Mouse (Mus musculus): ENCODE measurements around the gene Adtrp.
A peak's percentile ranks its signal among the peaks of the same experiment; 100 is the strongest.

Adtrp gene

DNA sequence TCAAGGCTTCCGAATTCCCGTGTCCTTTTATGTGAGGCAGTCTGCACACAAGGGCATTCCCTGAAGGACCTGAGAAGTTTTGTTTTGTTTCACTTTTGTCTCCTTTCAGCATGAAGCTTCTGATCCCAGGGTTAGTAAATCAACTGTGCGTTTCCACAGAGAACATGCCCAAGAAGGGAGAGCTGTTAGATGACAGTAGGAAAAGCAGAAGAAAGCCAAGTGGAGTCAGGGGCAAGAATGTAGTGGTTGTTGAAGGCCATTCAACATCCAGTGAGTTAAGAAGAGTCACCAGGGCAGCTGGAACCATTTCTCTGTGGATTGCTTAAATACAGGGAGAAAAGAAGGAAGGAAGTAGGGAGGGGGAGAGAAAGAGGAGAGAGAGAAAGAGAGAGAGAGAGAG lies 76.4 kb downstream of the Adtrp start:
- DNase-seq, result no peak

DNA sequence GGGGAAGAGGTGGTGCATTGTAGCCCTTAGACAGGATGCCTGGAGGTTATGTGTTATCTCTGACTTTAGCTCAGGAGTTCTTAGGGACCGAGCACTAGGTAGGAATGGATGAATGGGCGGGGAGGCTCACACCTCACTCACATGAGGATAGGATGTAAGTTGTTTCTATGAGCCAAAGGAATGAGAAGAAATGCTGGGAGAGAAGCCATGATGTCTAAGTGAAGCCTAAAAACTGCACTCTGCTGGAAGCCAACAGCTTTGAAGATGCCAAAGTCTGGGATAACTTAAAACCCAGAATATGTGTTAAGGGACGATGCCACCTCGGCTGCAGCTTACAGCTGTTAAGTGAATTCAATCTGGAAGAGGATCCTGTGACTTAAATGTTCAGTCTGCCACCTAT lies 79.5 kb downstream of the Adtrp start:
- DNase-seq, result no peak

DNA sequence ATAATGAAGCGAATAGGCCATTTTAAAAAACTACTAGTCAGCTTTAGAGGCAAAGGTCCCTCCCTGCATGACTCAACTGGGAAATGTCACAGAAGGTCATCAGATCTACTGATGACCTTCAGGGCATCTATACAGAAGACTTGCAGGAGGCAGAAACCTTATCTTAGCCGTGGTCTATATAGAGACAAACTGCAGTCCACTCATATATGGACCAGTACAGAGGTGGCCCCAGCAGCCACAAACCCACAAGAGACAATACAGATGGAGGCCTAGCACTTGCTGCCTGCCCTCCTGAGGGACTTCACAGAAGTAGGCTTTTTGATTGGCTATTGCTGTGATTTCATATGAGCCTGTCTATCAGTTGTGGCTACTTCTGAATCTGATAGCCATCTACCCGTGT lies 85.5 kb downstream of the Adtrp start:
- DNase-seq, result no peak

DNA sequence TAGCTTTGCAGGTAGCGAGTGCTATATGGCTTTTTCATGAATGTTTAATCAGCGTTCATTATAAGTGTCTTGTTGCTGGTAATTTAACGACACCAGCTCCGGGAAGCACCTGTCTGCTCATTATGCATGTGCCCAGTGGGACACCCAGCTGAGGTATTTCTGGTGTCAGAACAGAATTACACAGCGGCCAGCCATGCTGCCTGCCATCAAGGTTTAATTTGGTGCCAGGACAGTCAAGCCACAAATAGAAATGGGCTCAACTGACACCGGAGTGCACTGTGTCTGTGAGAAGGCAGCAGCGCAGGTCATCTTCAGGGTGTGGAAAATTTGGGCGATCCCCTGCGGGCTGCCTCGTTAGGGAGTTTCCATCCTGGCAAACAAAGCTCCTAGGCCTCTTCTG lies 87.0 kb downstream of the Adtrp start:
- DNase-seq, result peak; percentile 11 to 14

DNA sequence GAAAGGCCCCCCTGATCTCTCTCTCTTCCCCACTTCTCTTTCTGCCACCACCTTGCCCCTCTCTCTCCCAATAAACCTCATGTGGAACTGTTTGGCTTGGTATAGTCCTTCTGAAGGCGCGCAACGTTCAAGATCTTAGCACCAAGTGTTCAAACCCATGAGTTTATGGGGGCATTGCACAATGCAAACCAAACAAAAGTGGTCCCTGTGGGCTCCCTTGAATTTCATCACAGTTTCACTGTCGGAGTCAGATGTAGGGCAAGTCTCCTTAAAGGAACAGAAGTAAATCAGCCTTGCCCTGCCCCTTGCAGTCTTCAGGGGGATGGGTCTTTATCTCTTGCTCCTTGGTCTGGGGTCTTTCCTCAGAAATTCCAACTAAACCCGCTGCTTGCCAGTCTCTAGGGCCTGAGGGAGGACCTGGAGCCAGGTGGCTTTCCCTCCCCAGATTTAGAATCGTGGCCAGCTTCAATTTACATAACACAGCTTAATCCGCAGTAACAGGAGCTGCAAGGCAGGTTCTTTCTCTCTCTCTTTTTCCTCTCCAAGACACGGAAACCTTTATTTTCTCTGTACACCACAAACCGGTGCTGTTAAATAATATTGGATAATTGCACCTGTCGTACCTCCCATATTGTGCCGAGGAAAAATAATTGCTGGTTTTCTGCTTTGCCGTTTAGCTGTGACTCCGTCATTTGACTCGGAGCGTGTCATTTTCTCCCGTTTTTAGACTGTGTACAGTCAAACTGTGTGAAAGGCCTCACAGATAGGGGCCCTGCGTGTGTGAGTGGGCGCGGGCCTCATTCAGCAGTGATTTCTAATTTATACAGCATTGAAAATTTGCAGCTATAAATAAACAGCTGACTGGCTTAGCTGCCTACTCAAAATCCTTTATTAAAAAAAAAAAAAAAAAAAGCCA lies 88.7 kb downstream of the Adtrp start:
- DNase-seq, result peak; percentile 17 to 25

DNA sequence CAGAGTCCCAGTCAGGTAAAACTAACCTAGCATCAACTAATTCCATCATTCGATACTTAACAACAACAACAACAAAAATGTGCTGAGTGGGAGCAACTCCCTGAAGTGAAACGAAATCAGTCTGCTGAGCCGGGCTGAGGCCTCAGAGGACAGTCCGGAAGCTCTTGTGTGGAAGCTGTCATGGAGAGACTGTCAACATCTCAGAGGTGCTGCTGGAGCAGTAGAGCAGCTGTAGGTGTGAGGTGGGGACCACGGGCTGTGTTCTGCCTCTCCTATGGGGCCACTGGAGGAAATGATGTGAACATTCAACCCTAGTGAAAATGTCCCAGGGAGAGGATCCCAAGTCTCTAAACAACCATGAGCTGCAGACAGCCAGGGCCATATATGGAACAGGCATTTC lies 94.4 kb downstream of the Adtrp start:
- no peak for DNase-seq

DNA sequence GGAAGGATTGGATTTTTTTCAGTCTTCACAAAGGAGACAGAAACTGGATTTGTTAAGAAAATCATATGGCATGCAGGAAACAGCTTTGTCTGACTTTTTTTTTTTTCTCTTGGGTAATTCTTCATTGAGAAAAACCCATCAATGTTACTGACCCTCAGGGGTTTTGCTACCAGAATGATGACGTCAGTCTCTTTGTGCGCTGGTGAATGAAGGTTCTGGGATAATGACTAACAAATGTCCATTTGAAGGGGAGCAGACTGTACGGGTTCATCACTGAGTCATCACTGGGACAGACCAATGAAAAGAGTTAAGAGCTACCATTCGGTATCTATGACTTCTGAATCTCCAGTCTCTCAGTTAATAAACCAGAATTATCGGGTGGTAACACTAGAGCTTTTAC lies 97.0 kb downstream of the Adtrp start:
- no peak for DNase-seq

DNA sequence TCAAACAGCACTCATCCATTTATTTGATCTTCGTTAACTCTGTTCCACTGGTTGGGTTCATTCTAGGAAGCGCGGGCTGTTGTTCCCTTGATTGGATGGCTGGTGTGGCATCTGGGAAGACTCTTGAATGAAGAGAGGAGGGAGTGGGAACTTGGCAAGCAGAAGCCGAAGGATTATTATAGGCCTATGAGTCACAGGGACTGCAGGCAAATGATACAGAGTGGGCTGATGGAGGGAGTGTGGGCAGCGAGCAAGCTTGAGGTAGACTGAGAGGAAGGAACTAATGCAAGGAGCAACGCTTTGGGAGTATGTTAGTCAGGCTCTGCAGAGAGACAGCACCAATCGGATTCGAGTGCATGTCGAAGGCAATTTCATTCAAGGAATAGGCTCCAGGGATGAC lies 98.6 kb downstream of the Adtrp start:
- no peak for DNase-seq

DNA sequence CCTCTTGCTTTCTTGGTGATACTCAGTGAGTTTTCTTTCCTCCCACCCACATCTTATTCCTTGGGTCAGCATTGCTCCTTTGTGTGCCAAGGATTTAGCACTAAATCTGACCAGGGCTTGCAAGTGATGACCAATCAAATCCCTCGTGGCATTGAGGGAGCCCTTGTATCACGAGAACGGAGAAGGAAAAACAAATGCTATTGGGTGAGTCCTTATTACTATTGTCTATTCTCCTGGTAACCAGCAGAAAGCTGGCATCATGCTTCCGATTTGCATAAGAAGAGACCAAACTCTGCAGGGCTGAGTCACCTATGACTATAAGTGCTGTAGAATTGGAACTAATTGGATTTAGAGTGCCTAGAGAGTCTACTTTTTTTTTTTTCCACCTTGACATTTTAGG lies 99.8 kb downstream of the Adtrp start:
- no peak for DNase-seq

DNA sequence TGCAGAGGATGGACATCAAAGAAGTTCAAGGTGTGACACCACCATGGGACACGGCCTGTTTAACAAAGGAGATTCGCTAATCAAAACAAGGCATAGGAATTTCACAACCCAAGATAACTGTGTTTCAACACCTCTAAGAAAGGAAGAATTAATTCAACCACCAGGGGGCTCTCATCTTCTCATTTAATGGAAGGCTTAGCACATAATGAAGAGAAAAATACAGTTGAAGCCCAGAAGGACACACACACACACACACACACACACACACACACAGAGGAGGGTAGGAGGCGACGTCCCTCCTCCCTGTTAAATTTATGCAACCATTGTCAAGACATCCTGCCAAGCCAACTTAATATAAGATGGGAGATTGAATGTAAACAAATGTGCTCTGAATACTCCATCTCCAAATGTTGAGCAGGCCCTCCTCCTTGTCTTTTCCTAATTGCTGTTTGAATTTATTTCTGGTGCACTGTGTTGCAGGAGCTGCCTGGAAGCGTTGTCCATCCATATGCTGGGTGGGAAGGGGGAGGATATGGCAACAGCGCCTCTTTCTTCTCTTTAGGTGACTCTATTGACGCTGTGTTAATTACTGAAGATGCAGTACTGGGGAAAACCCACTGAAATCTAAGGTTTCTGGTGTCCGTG lies 100.4 kb downstream of the Adtrp start:
- DNase-seq, result peak; percentile 7 to 14

DNA sequence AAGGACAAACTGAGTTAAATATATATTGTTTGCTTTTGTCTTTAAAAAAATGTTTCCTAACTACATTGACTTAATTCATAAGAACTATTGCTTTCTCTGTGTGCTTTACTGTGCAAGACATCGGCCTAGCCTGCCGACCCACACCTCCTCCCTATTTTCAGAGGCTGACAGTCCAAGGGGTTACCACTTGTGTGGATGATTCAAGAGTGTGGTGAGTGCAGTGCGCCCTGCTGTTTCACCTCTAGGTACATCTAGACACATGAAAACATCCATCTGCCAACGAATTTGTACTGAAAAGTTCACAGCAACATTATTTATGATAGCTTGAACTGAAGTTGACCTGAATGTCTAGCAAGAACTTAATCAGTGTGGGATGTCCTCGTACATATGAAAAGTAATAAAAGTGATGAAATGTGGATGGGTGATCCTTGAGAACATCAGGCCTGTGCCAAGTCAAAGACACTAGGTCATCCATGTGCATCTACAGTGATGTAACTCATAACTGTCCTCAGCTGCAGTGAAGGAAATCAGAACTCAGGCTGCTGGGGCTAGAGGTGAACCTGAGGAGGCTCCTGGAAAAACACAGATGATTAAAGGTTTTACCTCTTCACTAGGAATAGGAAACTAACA lies 106.9 kb downstream of the Adtrp start:
- no peak for DNase-seq

DNA sequence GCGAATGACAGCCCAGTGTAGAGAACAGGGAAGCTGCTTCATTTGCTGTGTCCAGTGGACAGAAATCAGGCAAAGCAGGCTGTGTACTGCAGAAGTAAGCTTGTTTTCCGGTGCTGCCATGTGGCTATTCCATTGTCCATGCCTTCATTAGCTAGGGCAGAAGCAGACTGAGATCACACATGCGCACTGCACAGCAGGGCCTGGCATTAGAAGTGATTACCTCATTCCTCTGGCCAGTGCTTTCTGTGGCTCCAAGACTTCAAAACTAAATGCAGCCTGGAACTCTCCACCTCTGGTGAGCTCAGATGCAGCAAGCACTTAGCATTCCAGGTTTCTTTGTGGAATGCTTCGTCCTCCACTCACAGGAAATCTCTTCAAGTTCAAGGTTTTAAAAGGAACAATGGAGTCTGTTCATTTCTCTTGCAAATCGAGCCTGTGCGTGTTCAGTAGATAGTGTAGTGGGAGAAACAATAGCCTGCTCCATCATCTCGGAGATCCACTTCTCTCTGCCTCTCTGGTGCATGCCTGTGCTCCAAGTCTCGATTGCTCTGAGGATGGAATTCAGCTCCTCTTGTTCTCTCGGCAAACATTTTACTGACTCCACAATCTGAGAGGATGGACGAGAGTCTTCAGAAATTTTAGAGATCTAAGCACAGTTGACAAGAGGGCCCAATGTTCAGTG lies 109.7 kb downstream of the Adtrp start:
- peak; percentile 10 to 12 for DNase-seq

DNA sequence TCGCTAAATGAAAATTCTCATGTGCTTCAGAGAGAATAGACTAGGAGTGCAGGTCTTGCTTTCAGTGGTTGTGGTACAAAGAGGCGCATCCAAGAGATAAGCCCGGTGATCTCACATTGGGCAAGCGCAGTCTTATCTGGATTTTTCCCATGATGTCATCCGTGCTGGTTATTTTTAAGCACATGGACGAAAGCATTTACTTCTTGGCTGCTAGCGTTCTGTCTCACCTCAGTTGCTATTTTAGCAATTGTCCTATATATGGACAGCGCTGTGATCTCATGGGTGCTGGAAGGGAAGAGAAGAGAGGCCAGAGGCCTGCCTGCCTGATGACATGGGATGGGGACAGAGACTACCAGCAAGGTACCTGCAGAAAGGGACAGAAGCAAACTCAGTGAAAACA lies 117.8 kb downstream of the Adtrp start:
- DNase-seq, result no peak

DNA sequence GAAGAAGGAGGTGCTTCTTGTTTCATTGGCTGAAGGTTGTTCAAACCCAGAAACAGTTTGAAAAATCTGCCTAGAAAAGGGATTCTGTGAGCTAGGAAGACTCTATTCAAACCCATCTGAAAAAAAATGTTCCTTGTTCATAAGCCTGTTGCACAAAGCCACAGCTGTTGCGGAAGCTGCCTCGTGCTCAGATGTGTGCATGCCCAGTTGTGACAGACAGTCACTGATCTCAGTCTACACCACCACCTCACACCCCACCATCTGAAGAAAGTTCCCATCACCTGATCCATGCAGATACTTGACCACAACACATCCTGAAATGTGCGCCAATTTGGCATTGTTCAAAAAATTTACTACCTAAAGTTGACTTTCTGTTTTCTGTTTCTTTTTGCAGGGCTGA lies 119.7 kb downstream of the Adtrp start:
- no peak for DNase-seq

DNA sequence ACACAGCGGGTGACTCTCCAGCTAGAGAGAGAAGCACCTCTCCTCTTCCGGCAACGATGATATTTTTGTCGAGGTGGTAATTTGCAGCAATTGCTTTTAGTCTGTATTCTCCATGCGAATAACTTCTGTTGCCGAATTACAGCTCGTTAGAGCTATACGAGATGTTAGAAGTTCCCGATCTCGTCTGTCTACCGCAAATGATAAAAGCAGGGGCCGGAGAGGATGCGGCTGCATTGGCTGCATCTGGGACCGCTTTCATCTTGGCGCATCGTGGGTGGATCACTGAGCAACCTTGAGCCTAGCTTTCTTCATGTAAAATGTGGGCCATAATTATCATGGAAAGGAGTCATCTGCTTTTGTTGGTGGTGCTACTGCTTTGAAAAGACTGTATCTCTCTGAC lies 128.2 kb downstream of the Adtrp start:
- DNase-seq, result no peak

DNA sequence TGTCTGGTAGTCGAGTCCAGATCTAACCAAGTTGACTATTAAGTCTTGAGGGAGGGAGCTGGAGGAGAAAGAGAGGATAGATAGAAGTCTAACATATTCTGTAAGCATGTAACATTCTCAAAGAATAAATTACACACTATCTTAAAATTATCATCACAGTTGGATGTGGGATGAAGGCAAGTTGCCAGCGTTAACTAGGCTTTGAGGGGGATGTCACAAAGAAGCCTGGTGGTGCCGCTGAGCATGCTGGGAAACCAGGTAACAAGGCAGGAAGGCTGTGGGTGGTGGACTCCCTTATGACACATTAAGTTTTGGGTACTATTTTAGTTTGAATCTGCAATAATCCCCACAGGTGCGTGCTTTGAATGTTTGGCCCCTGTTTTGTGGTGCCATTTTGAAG lies 129.4 kb downstream of the Adtrp start:
- no peak for DNase-seq

Measured in cerebellum, adult 18-20 months (tissue).